Mouse (Mus musculus) lung, adult 2 months (tissue): ENCODE data around the gene Glcci1. TPM values are rescaled to one million over a fixed set of nuclear protein-coding genes. Genes with fewer than 3 reads are reported as not detected.

Source experiments
- DNase-seq: peaks from one replicate; pipeline ENCODE4 v3.0.0; 2022
- H3K4me1 ChIP-seq: fragments of 200-500 bp; 2 replicates; pipeline ENCODE4 v1.6.1; 2011; ENCODE audit warnings: low read length; ENCODE audit not compliant: control insufficient read depth, insufficient read depth
- H3K4me3 ChIP-seq: fragments of 200-500 bp; replicated peaks from 2 replicates; pipeline ENCODE3; 2011; ENCODE audit warnings: low read depth, mild to moderate bottlenecking, control low read depth, low read length; ENCODE audit errors: extremely low read depth
- CTCF ChIP-seq: fragments of 200-500 bp; IDR thresholded peaks from 2 replicates; pipeline ENCODE4 v1.5.1; 2011; ENCODE audit warnings: mild to moderate bottlenecking, low read length, control low read depth; ENCODE audit not compliant: insufficient read depth
- POLR2A ChIP-seq: fragments of 200-500 bp; IDR thresholded peaks from 2 replicates; pipeline ENCODE4 v1.6.1; 2011; ENCODE audit warnings: low read depth, mild to moderate bottlenecking, control low read depth, low read length, borderline replicate concordance; ENCODE audit errors: extremely low read depth
- WGBS: fragments of 180-500 bp; shearing (Covaris S2); methylation state at CpG from one replicate; pipeline ENCODE4 v1.1.7; 2018; 5-methylcytosine and 5-hydroxymethylcytosine counted together
- polyA plus RNA-seq: library from polyadenylated mRNA; depleted of rRNA; stranded (reverse); fragments of >200 nt; gene quantifications from 2 replicates; pipeline ENCODE4 v1.2.3, GENCODE M21; 2012

Gene Glcci1
- polyA plus RNA-seq, 1 experiment = 13.0 TPM

DNA sequence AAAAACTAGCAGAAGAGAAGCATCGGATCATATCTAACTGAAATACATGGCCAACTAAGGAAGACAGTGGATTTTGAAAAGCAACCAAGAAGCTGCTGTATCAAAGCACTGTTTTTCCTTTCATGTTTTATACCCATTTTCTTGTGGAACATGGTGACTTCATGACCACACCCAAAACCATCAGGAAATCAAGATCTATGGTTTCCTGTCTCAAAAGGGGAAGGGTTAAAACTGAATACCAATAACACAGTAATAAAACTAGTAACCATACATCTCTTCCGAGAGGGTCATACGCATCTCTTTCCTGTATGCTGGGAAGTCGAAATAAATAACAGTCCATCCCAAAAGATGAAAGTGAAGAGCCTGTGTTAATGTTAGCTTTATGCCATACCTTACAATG, 123.3 kb downstream of the Glcci1 start:
- no peak for TF ChIP-seq POLR2A
- TF ChIP-seq CTCF = no peak
- no peak overlapping the region for H3K4me3 ChIP-seq
- WGBS = 84% methylated on average over 4 of the region's 4 CpGs
- no peak for DNase-seq
- no peaks in the 10 kb centered on the region for H3K4me1 ChIP-seq

DNA sequence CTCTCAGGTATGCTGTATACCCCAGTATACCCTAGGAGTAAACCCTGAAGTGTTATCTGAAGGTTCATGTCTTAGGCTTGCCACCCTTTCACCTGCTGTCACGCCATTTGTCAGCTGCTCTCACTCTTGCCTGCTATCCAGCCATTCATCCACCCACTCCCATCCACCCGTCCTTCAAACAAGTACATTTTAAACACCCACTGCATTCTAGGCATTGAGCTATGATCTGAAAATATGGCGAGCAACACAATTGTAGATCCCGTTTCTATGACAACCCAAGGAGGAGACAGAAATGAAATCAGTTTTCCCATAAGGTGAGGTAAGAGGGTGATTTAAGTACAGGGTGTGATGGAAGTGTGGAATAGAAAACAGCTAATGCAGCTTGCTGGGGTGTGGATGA, 128.7 kb downstream of the Glcci1 start:
- TF ChIP-seq CTCF (no peak), POLR2A (no peak)
- DNase-seq = no peak
- no peaks in the 10 kb centered on the region for H3K4me1 ChIP-seq
- H3K4me3 ChIP-seq = no peak overlapping the region
- WGBS = 90% methylated on average over 4 of the region's 4 CpGs

DNA sequence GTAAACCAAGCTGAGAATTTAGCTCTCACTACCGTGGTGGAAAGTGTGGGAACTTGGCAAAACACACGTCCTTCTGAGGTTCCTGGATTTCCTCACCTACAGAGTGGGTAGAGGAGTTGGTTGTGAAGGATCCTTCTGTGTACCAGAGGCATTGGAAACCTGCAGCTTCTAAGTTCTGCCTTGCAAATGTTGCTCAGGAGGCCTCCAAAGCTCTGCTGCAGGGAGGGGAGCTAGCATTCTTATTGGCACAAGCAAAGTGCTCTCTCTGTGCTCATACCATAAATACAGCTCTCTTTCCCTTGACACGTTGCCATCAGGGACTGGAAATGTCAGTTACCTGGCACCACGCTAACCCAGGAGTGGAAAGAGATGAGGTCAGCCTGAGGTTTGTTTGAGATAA, 129.5 kb downstream of the Glcci1 start:
- DNase-seq = no peak
- 63% methylated on average over 4 of the region's 4 CpGs for WGBS
- H3K4me3 ChIP-seq = no peak overlapping the region
- H3K4me1 ChIP-seq = no peaks in the 10 kb centered on the region
- TF ChIP-seq POLR2A (no peak), CTCF (no peak)

DNA sequence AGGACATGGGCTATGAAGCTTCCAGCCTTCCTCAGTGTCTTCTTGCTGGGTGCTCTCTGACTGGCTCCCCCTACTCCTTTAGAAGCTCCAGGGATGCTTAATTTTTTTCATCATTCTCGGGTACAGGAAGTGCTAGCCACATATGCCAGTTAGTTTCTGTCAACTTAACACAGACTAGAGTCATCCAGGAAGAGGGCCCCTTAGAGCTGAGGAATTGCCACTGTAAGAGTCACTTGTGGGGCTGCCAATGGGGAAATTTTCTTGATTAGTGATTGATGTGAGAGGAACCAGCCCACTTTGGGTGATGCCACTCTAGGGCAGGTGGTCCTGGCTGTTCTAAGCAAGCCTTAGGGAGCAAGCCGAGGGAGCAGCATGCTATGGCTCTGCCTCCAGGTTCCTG, 130.1 kb downstream of the Glcci1 start:
- TF ChIP-seq CTCF (no peak), POLR2A (no peak)
- Histone ChIP-seq H3K4me1 (no peaks in the 10 kb centered on the region), H3K4me3 (no peak overlapping the region)
- WGBS = 81% methylated on average over 2 of the region's 2 CpGs
- no peak for DNase-seq

DNA sequence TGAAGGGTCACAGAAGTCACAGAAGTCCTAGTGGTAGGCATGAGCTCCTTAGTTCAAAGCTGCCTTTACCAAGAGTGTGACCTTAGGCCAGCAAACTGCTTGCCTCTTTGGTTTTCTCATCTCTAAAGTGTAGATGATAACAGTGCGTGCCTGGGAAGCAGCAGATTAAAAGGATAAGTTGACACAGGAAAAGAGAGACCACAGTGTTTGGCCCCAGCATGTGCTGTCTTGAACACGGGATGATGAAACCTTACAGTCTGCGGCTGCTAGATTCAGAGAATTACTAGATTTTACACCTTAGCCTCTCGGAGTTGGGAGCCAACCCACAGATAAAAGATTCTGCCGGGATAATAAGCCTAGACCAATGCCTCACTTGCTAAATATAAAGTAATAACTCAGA, 131.5 kb downstream of the Glcci1 start:
- DNase-seq = no peak
- WGBS = 91% methylated on average over 5 of the region's 5 CpGs
- H3K4me1 ChIP-seq = no peaks in the 10 kb centered on the region
- no peak overlapping the region for H3K4me3 ChIP-seq
- TF ChIP-seq POLR2A = no peak
- no peak for TF ChIP-seq CTCF

DNA sequence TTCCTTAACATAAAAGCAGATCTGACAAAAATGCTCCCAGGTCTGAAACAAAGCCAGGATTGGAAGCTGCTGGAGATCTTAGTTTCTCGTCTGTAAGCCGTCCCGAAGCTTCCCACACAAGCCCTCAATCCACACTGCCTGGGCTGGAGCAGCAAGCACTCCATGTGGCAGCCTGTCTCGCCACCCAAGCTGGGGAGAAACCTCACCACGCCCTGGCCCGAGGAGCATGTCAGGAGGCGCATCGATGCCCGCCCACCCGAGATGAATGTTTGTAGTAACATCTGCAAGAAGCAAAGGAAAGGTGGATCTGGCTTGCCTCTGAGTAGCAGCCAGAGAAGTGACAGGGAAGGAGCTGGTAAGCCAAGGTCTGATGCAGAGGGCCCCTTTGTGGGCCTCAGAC, 135.3 kb downstream of the Glcci1 start:
- Histone ChIP-seq H3K4me1 (no peaks in the 10 kb centered on the region), H3K4me3 (no peak overlapping the region)
- DNase-seq = no peak
- no peak for TF ChIP-seq CTCF
- TF ChIP-seq POLR2A = no peak
- WGBS = 80% methylated on average over 10 of the region's 10 CpGs

GRCm38 (mm10) chr6:8645708-8646107, 136.3 kb downstream of the Glcci1 start:
- no peak for DNase-seq
- TF ChIP-seq CTCF (no peak), POLR2A (no peak)
- H3K4me3 ChIP-seq = no peak overlapping the region
- H3K4me1 ChIP-seq = no peaks in the 10 kb centered on the region
- WGBS = 78% methylated on average over 2 of the region's 2 CpGs
